Mouse (Mus musculus): ENCODE measurements around the gene Th. TPM values are rescaled to one million over a fixed set of nuclear protein-coding genes. Genes with fewer than 3 reads are reported as not detected.

Gene Th
- not detected for polyA plus RNA-seq (2017; shearing (Covaris generic))

DNA sequence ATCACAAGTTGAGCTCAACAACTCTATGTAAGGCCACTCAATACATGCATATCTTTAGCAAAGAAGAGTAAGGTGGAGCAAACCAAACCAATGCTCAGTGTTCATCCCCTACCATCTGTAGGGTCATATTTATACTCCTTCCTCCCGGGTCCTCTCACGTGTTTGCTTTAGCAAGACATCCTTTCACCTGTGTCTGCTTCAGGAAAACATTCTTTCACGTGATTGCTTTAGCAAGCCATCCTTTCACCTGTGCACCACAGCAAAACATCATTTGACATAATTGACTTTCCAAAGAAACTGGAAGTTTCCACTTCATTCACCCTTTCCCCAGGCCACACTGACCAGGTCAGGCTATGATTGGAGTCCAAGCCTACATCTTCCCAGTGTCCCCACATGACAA is at the start of gene Th:
TSS of gene Th (minus strand) at position 101 of the 400 bp plus-strand sequence.

DNA sequence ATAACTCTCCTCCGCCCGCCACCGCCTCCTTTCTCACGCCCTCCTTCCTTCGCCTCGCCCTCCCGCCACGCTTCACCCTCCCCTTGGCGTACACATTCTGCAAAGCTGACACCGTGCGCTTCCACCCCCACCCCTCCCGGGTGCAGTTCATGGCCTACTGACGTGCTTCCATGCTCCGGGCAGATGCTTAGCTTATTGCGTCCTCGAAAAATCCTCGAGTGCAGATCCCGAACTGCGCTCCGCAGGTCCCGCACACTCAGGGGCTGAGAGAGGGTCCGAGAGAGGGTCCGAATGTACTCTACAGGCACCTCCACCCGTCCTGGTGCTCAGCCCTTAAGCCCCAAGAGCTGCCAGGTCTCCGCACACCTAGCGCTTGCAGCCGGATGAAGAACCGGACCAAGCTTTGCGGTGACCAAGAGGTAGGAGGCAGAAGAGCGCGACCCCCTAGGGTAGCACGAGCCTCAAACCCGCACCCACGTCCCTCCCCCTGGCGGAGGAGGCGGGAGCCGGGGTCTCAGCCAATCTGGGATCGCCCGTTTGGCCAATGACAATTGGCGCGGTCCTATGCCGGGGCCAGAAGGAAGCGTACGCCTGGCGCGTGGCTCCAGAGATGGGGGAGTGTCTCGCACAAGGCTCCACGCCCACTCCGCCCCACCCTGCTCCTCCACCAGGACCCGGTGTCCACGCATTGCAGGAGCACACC is 38.0 kb upstream of the Th start, which contains the start of gene Ascl2:
TSS of gene Ascl2 (minus strand) at position 456 of the 703 bp plus-strand sequence.

Other genes starting within 250 kb of the Th start
- not detected for gene Ins2, start 187.7 kb downstream of the Th start, polyA plus RNA-seq (2017; shearing (Covaris generic))
- gene Ascl2, start 38.1 kb upstream of the Th start, polyA plus RNA-seq (2017; shearing (Covaris generic)), result not detected
- gene Tspan32, start 73.9 kb upstream of the Th start, polyA plus RNA-seq (2017; shearing (Covaris generic)), result 41.9 TPM
- 5.6 TPM for gene Cd81, start 121.6 kb upstream of the Th start, polyA plus RNA-seq (2017; shearing (Covaris generic))
- gene Tssc4, start 138.1 kb upstream of the Th start, polyA plus RNA-seq (2017; shearing (Covaris generic)), result 9.3 TPM
- not detected for gene Trpm5, start 163.5 kb upstream of the Th start, polyA plus RNA-seq (2017; shearing (Covaris generic))
- gene Kcnq1, start 175.2 kb upstream of the Th start, polyA plus RNA-seq (2017; shearing (Covaris generic)), result not detected